Mouse (Mus musculus): ENCODE measurements around the gene Pwp2.

GRCm38 (mm10) chr10:78156926-78157325 lies 28.0 kb downstream of the Pwp2 start:
- TF ChIP-seq GATA1 (IDR thresholded peaks at IDR 0.05; ENCODE audit: borderline replicate concordance, low read length) (no peak), FLI1 (IDR thresholded peaks at IDR 0.05; ENCODE audit: low read length) (no peak)

Data from megakaryocyte, embryonic 14.5 days (primary cell).